Mouse (Mus musculus) C2C12 (cell line): Measurements from ENCODE around the gene Plpp1. TPM values are rescaled to one million over a fixed set of nuclear protein-coding genes. Genes with fewer than 3 reads are reported as not detected.

Experiments used
- H3K27me3 ChIP-seq: one replicate; pipeline ENCODE4 v1.6.1; 2011; ENCODE audit not compliant: control insufficient read depth, insufficient read depth, insufficient read length
- H3K36me3 ChIP-seq: one replicate; pipeline ENCODE4 v1.6.1; 2011; ENCODE audit not compliant: control insufficient read depth, insufficient read depth
- H3K4me3 ChIP-seq: one replicate; pipeline ENCODE4 v1.5.1; 2011; ENCODE audit warnings: mild to moderate bottlenecking, control low read depth; ENCODE audit not compliant: poor library complexity, insufficient read depth, severe bottlenecking
- H3K79me2 ChIP-seq: one replicate; pipeline ENCODE4 v1.6.1; 2011; ENCODE audit not compliant: control insufficient read depth, insufficient read depth
- H3K79me3 ChIP-seq: one replicate; pipeline ENCODE4 v1.6.1; 2011; ENCODE audit warnings: low read depth, control low read depth
- H3ac ChIP-seq: one replicate; pipeline ENCODE3; 2011; ENCODE audit warnings: low read depth; ENCODE audit not compliant: control insufficient read depth, insufficient read length
- CEBPB ChIP-seq: IDR thresholded peaks from one replicate; pipeline ENCODE4 v1.6.1; 2011; ENCODE audit warnings: low read depth, mild to moderate bottlenecking, control low read depth, moderate library complexity
- CTCF ChIP-seq: IDR thresholded peaks from one replicate; pipeline ENCODE4 v1.5.1; 2011; ENCODE audit not compliant: control insufficient read depth, insufficient read depth, insufficient read length
- FOSL1 ChIP-seq: IDR thresholded peaks from one replicate; pipeline ENCODE4 v1.8.0; 2011; ENCODE audit warnings: mild to moderate bottlenecking, low read length; ENCODE audit not compliant: poor library complexity, insufficient read depth, severe bottlenecking
- MAX ChIP-seq: IDR thresholded peaks from one replicate; pipeline ENCODE4 v1.6.1; 2011; ENCODE audit warnings: mild to moderate bottlenecking, control low read depth
- MYOD1 ChIP-seq: IDR thresholded peaks from one replicate; pipeline ENCODE4 v1.6.1; 2011; ENCODE audit warnings: low read depth; ENCODE audit not compliant: control insufficient read depth, insufficient read length
- MYOG ChIP-seq: IDR thresholded peaks from one replicate; pipeline ENCODE4 v1.6.1; 2011; ENCODE audit not compliant: control insufficient read depth, insufficient read length; ENCODE audit errors: extremely low read depth
- USF1 ChIP-seq: IDR thresholded peaks from one replicate; pipeline ENCODE4 v1.6.1; 2011; ENCODE audit warnings: low read depth, mild to moderate bottlenecking, control low read depth, moderate library complexity
- long read RNA-seq, 2 experiments: library from polyadenylated mRNA; unstranded; transcript quantifications; one replicate each; pipeline ENCODE4 v2.0.0; 2019 to 2020
- polyA plus RNA-seq: library from polyadenylated mRNA; unstranded; fragments of >200 nt; fragmentation: generic; extraction: Trizol; gene quantifications from one replicate; pipeline ENCODE4 v1.2.1, GENCODE M21; 2012; ENCODE audit warnings: missing spikeins

Plpp1 gene
- 29.1 TPM for polyA plus RNA-seq
- long read RNA-seq, experiment 1, transcript Plpp1-201 (6 exons, 1,598 nt) = minor isoform, 36 of 174 reads
- long read RNA-seq, experiment 1, transcript Plpp1-202 (6 exons, 1,272 nt) = major isoform, 113 of 174 reads
- long read RNA-seq, experiment 1, partial matches to known transcripts = 4 of 174 reads
- long read RNA-seq, experiment 1, other reads (novel, unspliced or antisense) = 21 of 174 reads
- long read RNA-seq, experiment 2, transcript Plpp1-201 (6 exons, 1,598 nt) = minor isoform, 37 of 171 reads
- long read RNA-seq, experiment 2, transcript Plpp1-202 (6 exons, 1,272 nt) = major isoform, 119 of 171 reads
- long read RNA-seq, experiment 2, partial matches to known transcripts = 1 of 171 reads
- long read RNA-seq, experiment 2, other reads (novel, unspliced or antisense) = 14 of 171 reads

- Histone ChIP-seq H3K79me3 (peaks cover 2% of the 10 kb centered on the region), H3ac (peak within 1 kb of the TSS; percentile 90), H3K79me2 (peaks cover 18% of the 10 kb centered on the region), H3K4me3 (peak within 1 kb of the TSS; percentile 72), H3K36me3 (peaks cover 6% of the 10 kb centered on the region), H3K27me3 (no peaks in the 10 kb centered on the region)
- no peak for TF ChIP-seq USF1
- no peak for TF ChIP-seq CEBPB
- no peak for TF ChIP-seq CTCF
- TF ChIP-seq MYOG = no peak
- TF ChIP-seq MAX = no peak
- TF ChIP-seq MYOD1 = no peak
- no peak for TF ChIP-seq FOSL1
These were observed at the start of gene Plpp1 for GRCm38 (mm10) chr13:112800597-112801380. Gene Plpp1, plus strand, starts transcription at chr13:112800792.

- H3ac ChIP-seq = no peak overlapping the region
- H3K36me3 ChIP-seq = no peaks in the 10 kb centered on the region
- H3K79me3 ChIP-seq = no peaks in the 10 kb centered on the region
- no peak overlapping the region for H3K4me3 ChIP-seq
- H3K79me2 ChIP-seq = no peaks in the 10 kb centered on the region
- TF ChIP-seq CEBPB (no peak), MYOG (no peak), USF1 (no peak), FOSL1 (no peak), MAX (no peak), MYOD1 (no peak), CTCF (no peak)
- no peaks in the 10 kb centered on the region for H3K27me3 ChIP-seq
These were observed 48.9 kb upstream of the Plpp1 start for GRCm38 (mm10) chr13:112751454-112752308.

GRCm38 (mm10) chr13:112752309-112752975, 48.1 kb upstream of the Plpp1 start:
- no peak overlapping the region for H3ac ChIP-seq
- no peaks in the 10 kb centered on the region for H3K36me3 ChIP-seq
- H3K79me3 ChIP-seq = no peaks in the 10 kb centered on the region
- TF ChIP-seq USF1 = no peak
- no peak for TF ChIP-seq FOSL1
- TF ChIP-seq CEBPB = no peak
- no peak for TF ChIP-seq MAX
- TF ChIP-seq CTCF = no peak
- TF ChIP-seq MYOG = no peak
- H3K79me2 ChIP-seq = no peaks in the 10 kb centered on the region
- no peaks in the 10 kb centered on the region for H3K27me3 ChIP-seq
- no peak overlapping the region for H3K4me3 ChIP-seq

GRCm38 (mm10) chr13:112753522-112753921, 47.1 kb upstream of the Plpp1 start:
- Histone ChIP-seq H3K4me3 (no peak overlapping the region), H3K79me2 (no peaks in the 10 kb centered on the region), H3ac (no peak overlapping the region), H3K27me3 (no peaks in the 10 kb centered on the region), H3K79me3 (no peaks in the 10 kb centered on the region), H3K36me3 (no peaks in the 10 kb centered on the region)
- TF ChIP-seq CEBPB = no peak
- TF ChIP-seq MAX = no peak
- TF ChIP-seq MYOD1 = no peak
- no peak for TF ChIP-seq MYOG
- no peak for TF ChIP-seq FOSL1
- no peak for TF ChIP-seq USF1
- no peak for TF ChIP-seq CTCF
